Mouse (Mus musculus): ENCODE measurements at regions not wholly inside any gene's neighbourhood (a gene's known extent, or its start where the extent isn't known, plus 50 kb on each side); places are given as distances from the start of the nearest gene placed in this dataset.
A peak's percentile ranks its signal among the peaks of the same experiment; 100 is the strongest.

DNA sequence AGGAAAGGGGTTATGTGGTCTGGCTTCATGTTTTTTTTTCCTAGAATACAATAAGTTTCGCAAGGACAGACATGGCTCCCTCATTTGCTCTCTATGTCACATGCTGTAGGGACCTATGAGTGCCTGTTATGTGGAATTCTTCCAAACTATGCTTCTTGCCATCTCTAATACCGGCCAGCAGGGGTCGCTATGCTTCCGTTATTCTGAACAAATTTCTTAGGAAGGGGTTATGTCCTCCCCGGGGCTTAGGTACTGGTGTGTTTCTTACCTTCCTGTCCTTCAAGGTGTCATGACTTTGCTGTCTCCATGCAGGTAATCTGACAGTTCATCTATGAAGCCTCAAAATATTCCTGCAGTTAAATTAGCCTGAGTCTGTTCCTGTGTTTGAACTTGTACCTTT, 68.1 kb upstream of the Gm7361 start:
- no peak overlapping the region for H3K9ac ChIP-seq (ENCODE audit: insufficient read depth, low read depth)
- peaks cover 74% of the 10 kb centered on the region for H3K9me3 ChIP-seq (replicated peaks; ENCODE audit: low read length)
- no peaks in the 10 kb centered on the region for H3K36me3 ChIP-seq (replicated peaks in 1 of 2; ENCODE audit: control insufficient read depth in 1 of 2, insufficient read depth in 1 of 2, low read length in 1 of 2)
- no peak overlapping the region for H3K4me2 ChIP-seq (ENCODE audit: insufficient read depth, low read depth, poor library complexity, severe bottlenecking)
- no peak overlapping the region for H3K4me3 ChIP-seq (replicated peaks in 1 of 3; ENCODE audit: low read depth in 2 of 3, low read length in 2 of 3, poor library complexity in 1 of 3)
- H3K27ac ChIP-seq (ENCODE audit: insufficient read depth, low read depth): no peak overlapping the region
- dilution Hi-C loops (cut with MboI; ENCODE audit: extremely low pct_ligation_motif_present, extremely low pct_unique_long_range_greater_than_20kb, low sequenced_read_pairs) (no loop called here), in situ Hi-C loops (cut with MboI; ENCODE audit: low pct_ligation_motif_present, low pct_unique_long_range_greater_than_20kb, low sequenced_read_pairs) (no loop called here)
- DNase-seq (ENCODE audit: extremely low read depth): no peak
- no peaks in the 10 kb centered on the region for H3K4me1 ChIP-seq (ENCODE audit: control insufficient read depth in 1 of 2, insufficient read depth in 2 of 2)
- no peaks in the 10 kb centered on the region for H3K79me2 ChIP-seq (replicated peaks; ENCODE audit: control insufficient read depth, extremely low read depth, insufficient read depth, poor library complexity, severe bottlenecking)
- H3K27me3 ChIP-seq (replicated peaks): no peaks in the 10 kb centered on the region
- no peak for TF ChIP-seq ZMIZ1 (IDR thresholded peaks at IDR 0.05; ENCODE audit: low read depth, low read length)
- TF ChIP-seq CTCF (conservative IDR thresholded peaks at IDR 0.05 in 1 of 2, IDR thresholded peaks at IDR 0.05 in 1 of 2; ENCODE audit: low read depth in 2 of 2, low read length in 2 of 2): 0 out of 4 replicates have a peak, but pooled peaks of 1 of the 2 experiments have one; percentile 20

DNA sequence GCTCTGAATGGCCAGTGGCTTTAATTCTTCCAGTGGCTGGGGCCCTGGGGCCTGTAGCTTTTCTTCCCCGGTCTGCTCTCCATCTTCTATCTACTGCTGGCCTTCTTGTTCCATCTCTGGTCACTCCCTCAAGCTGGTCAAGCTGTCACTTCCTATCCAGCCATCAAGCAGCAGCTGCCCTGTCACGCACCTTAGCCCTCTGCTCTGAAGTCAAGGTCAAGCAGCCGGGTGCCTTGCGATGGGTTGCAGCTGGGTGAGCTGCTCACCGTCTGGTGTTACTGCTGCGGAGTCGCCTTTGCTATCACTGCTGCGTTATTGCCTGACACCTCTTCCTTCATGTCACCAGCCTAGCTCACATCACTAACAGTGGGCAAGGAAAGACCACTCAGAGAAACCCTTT, 66.0 kb upstream of the Gm10220 start:
- H3K27me3 ChIP-seq (replicated peaks): no peaks in the 10 kb centered on the region
- no peaks in the 10 kb centered on the region for H3K4me1 ChIP-seq (ENCODE audit: control insufficient read depth in 1 of 2, insufficient read depth in 2 of 2)
- H3K79me2 ChIP-seq (replicated peaks; ENCODE audit: control insufficient read depth, extremely low read depth, insufficient read depth, poor library complexity, severe bottlenecking): no peaks in the 10 kb centered on the region
- H3K27ac ChIP-seq (ENCODE audit: insufficient read depth, low read depth): no peak overlapping the region
- no peak for DNase-seq (ENCODE audit: extremely low read depth)
- in situ Hi-C loops (cut with MboI; ENCODE audit: low pct_ligation_motif_present, low pct_unique_long_range_greater_than_20kb, low sequenced_read_pairs) (no loop called here), dilution Hi-C loops (cut with MboI; ENCODE audit: extremely low pct_ligation_motif_present, extremely low pct_unique_long_range_greater_than_20kb, low sequenced_read_pairs) (no loop called here)
- peaks cover 82% of the 10 kb centered on the region for H3K9me3 ChIP-seq (replicated peaks; ENCODE audit: low read length)
- H3K4me2 ChIP-seq (ENCODE audit: insufficient read depth, low read depth, poor library complexity, severe bottlenecking): no peak overlapping the region
- no peaks in the 10 kb centered on the region for H3K36me3 ChIP-seq (replicated peaks in 1 of 2; ENCODE audit: control insufficient read depth in 1 of 2, insufficient read depth in 1 of 2, low read length in 1 of 2)
- TF ChIP-seq USF1 (IDR thresholded peaks at IDR 0.05; ENCODE audit: low read depth, low read length): no peak
- H3K4me3 ChIP-seq (replicated peaks in 1 of 3; ENCODE audit: low read depth in 2 of 3, low read length in 2 of 3, poor library complexity in 1 of 3): no peak overlapping the region
- no peak overlapping the region for H3K9ac ChIP-seq (ENCODE audit: insufficient read depth, low read depth)

DNA sequence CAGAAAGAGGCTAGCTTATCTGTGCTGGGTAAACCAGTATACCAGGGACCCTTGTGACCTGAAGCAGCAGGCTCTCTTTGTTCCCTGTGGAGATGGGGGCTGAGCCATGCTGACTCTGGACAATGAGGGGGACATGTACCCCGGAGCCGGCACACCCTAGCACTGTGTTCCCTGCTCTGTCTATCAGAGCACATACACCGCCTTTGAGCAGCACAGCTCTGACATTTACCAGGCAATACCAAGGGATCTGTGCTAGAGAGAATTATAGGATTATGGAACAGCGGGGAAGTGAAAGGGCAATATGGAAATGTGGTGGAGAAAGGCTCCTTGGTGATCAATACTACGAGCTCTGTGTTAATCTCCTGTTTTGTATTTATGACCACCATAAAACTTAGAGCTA, 64.2 kb upstream of the Gm10220 start:
- H3K9ac ChIP-seq (ENCODE audit: insufficient read depth, low read depth): no peak overlapping the region
- dilution Hi-C loops (cut with MboI; ENCODE audit: extremely low pct_ligation_motif_present, extremely low pct_unique_long_range_greater_than_20kb, low sequenced_read_pairs): no loop called here

DNA sequence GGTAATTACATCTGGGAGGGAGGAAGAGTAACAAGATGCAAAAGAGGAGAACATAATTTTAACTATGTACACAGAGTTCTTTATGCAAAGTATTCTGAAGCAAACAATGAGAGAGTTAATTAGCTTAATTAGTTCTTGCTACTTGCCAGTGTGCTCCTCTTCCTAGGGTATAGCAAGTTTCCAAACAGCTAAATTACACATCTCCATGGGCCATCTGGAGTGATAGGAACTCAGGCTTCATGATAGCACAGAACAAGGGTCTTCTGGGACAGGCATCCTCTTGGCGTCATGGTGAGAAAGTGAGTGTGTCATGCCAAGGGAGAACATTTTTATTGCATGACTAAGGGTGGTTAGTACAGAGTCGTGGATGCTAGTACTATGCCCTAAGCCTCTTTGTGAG, 54.8 kb upstream of the Gm10220 start:
- Histone ChIP-seq H3K27me3 (replicated peaks) (no peaks in the 10 kb centered on the region), H3K4me2 (ENCODE audit: insufficient read depth, low read depth, poor library complexity, severe bottlenecking) (no peak overlapping the region), H3K9me3 (replicated peaks; ENCODE audit: low read length) (peaks cover 68% of the 10 kb centered on the region), H3K4me3 (replicated peaks in 1 of 3; ENCODE audit: low read depth in 2 of 3, low read length in 2 of 3, poor library complexity in 1 of 3) (no peak overlapping the region), H3K9ac (ENCODE audit: insufficient read depth, low read depth) (no peak overlapping the region), H3K27ac (ENCODE audit: insufficient read depth, low read depth) (no peak overlapping the region), H3K36me3 (replicated peaks in 1 of 2; ENCODE audit: control insufficient read depth in 1 of 2, insufficient read depth in 1 of 2, low read length in 1 of 2) (no peaks in the 10 kb centered on the region), H3K4me1 (ENCODE audit: control insufficient read depth in 1 of 2, insufficient read depth in 2 of 2) (no peaks in the 10 kb centered on the region), H3K79me2 (replicated peaks; ENCODE audit: control insufficient read depth, extremely low read depth, insufficient read depth, poor library complexity, severe bottlenecking) (no peaks in the 10 kb centered on the region)
- in situ Hi-C loops (cut with MboI; ENCODE audit: low pct_ligation_motif_present, low pct_unique_long_range_greater_than_20kb, low sequenced_read_pairs): no loop called here
- no peak for DNase-seq (ENCODE audit: extremely low read depth)
- no peak for TF ChIP-seq MAFK (IDR thresholded peaks at IDR 0.05; ENCODE audit: insufficient replicate concordance, low read length)
- no peak for TF ChIP-seq MEF2A (IDR thresholded peaks at IDR 0.05; ENCODE audit: borderline replicate concordance, low read depth, low read length)
- no peak for TF ChIP-seq ELF1 (IDR thresholded peaks at IDR 0.05; ENCODE audit: low read depth, low read length)
- TF ChIP-seq ZKSCAN1 (IDR thresholded peaks at IDR 0.05; ENCODE audit: borderline replicate concordance, low read depth, low read length): no peak
- TF ChIP-seq PAX5 (IDR thresholded peaks at IDR 0.05; ENCODE audit: low read length): no peak
- TF ChIP-seq SMC3 (IDR thresholded peaks at IDR 0.05; ENCODE audit: low read depth, low read length): no peak
- TF ChIP-seq USF1 (IDR thresholded peaks at IDR 0.05; ENCODE audit: low read depth, low read length): no peak
- TF ChIP-seq TBP (conservative IDR thresholded peaks at IDR 0.05; ENCODE audit: low read depth, low read length): no peak
- dilution Hi-C loops (cut with MboI; ENCODE audit: extremely low pct_ligation_motif_present, extremely low pct_unique_long_range_greater_than_20kb, low sequenced_read_pairs): no loop called here

More for the DNA sequence above, 64.2 kb upstream of the Gm10220 start:
- TF ChIP-seq JUND (conservative IDR thresholded peaks at IDR 0.05; ENCODE audit: low read depth, low read length) (no peak), ZMIZ1 (IDR thresholded peaks at IDR 0.05; ENCODE audit: low read depth, low read length) (no peak), CTCF (conservative IDR thresholded peaks at IDR 0.05 in 1 of 2, IDR thresholded peaks at IDR 0.05 in 1 of 2; ENCODE audit: low read depth in 2 of 2, low read length in 2 of 2) (no peak), BHLHE40 (IDR thresholded peaks at IDR 0.05; ENCODE audit: low read depth, low read length) (no peak), MYC (IDR thresholded peaks at IDR 0.05; ENCODE audit: low read depth, low read length) (no peak), POLR2A (IDR thresholded peaks at IDR 0.05; ENCODE audit: low read depth, low read length) (no peak), CHD2 (IDR thresholded peaks at IDR 0.05; ENCODE audit: low read length) (no peak), RCOR1 (conservative IDR thresholded peaks at IDR 0.05; ENCODE audit: low read depth, low read length) (no peak), NELFE (IDR thresholded peaks at IDR 0.05; ENCODE audit: low read depth, low read length) (no peak)
- no peak overlapping the region for H3K4me2 ChIP-seq (ENCODE audit: insufficient read depth, low read depth, poor library complexity, severe bottlenecking)
- H3K27ac ChIP-seq (ENCODE audit: insufficient read depth, low read depth): no peak overlapping the region
- in situ Hi-C loops (cut with MboI; ENCODE audit: low pct_ligation_motif_present, low pct_unique_long_range_greater_than_20kb, low sequenced_read_pairs): no loop called here
- H3K9me3 ChIP-seq (replicated peaks; ENCODE audit: low read length): peaks cover 80% of the 10 kb centered on the region
- no peak for DNase-seq (ENCODE audit: extremely low read depth)
- no peaks in the 10 kb centered on the region for H3K36me3 ChIP-seq (replicated peaks in 1 of 2; ENCODE audit: control insufficient read depth in 1 of 2, insufficient read depth in 1 of 2, low read length in 1 of 2)
- no peak overlapping the region for H3K4me3 ChIP-seq (replicated peaks in 1 of 3; ENCODE audit: low read depth in 2 of 3, low read length in 2 of 3, poor library complexity in 1 of 3)
- no peaks in the 10 kb centered on the region for H3K27me3 ChIP-seq (replicated peaks)
- no peaks in the 10 kb centered on the region for H3K4me1 ChIP-seq (ENCODE audit: control insufficient read depth in 1 of 2, insufficient read depth in 2 of 2)
- no peaks in the 10 kb centered on the region for H3K79me2 ChIP-seq (replicated peaks; ENCODE audit: control insufficient read depth, extremely low read depth, insufficient read depth, poor library complexity, severe bottlenecking)
